Mouse (Mus musculus): Measurements from ENCODE around the gene Abtb2.

Gene Abtb2

GRCm38 (mm10) chr2:103615028-103615427 is 48.9 kb downstream of the Abtb2 start:
- no peak for DNase-seq (ENCODE audit: low read depth, low spot score)

GRCm38 (mm10) chr2:103618407-103618806 is 52.3 kb downstream of the Abtb2 start:
- no peak for DNase-seq (ENCODE audit: low read depth, low spot score)

- no peak for DNase-seq (ENCODE audit: low read depth, low spot score)
Measured at GRCm38 (mm10) chr2:103622950-103623349, 56.8 kb downstream of the Abtb2 start.

- no peak for DNase-seq (ENCODE audit: low read depth, low spot score)
Measured at GRCm38 (mm10) chr2:103625349-103625932, 59.3 kb downstream of the Abtb2 start.

GRCm38 (mm10) chr2:103627101-103627500 is 61.0 kb downstream of the Abtb2 start:
- no peak for DNase-seq (ENCODE audit: low read depth, low spot score)

GRCm38 (mm10) chr2:103629956-103630355 is 63.8 kb downstream of the Abtb2 start:
- no peak for DNase-seq (ENCODE audit: low read depth, low spot score)

GRCm38 (mm10) chr2:103631293-103631717 is 65.2 kb downstream of the Abtb2 start:
- DNase-seq (ENCODE audit: low read depth, low spot score) = no peak

- DNase-seq (ENCODE audit: low read depth, low spot score) = no peak
Measured at GRCm38 (mm10) chr2:103632136-103632925, 66.2 kb downstream of the Abtb2 start.

- DNase-seq (ENCODE audit: low read depth, low spot score) = no peak
Measured at GRCm38 (mm10) chr2:103632926-103633250, 66.8 kb downstream of the Abtb2 start.

- DNase-seq (ENCODE audit: low read depth, low spot score) = no peak
Measured at GRCm38 (mm10) chr2:103635731-103636487, 69.8 kb downstream of the Abtb2 start.

GRCm38 (mm10) chr2:103637385-103637784 is 71.3 kb downstream of the Abtb2 start:
- no peak for DNase-seq (ENCODE audit: low read depth, low spot score)

GRCm38 (mm10) chr2:103637943-103638342 is 71.8 kb downstream of the Abtb2 start:
- DNase-seq (ENCODE audit: low read depth, low spot score) = no peak

- DNase-seq (ENCODE audit: low read depth, low spot score) = no peak
Measured at GRCm38 (mm10) chr2:103639701-103640100, 73.6 kb downstream of the Abtb2 start.

GRCm38 (mm10) chr2:103640861-103641260 is 74.8 kb downstream of the Abtb2 start:
- no peak for DNase-seq (ENCODE audit: low read depth, low spot score)

GRCm38 (mm10) chr2:103643584-103644211 is 77.6 kb downstream of the Abtb2 start:
- no peak for DNase-seq (ENCODE audit: low read depth, low spot score)

- no peak for DNase-seq (ENCODE audit: low read depth, low spot score)
Measured at GRCm38 (mm10) chr2:103644418-103644817, 78.3 kb downstream of the Abtb2 start.

GRCm38 (mm10) chr2:103650314-103650879 is 84.3 kb downstream of the Abtb2 start:
- DNase-seq (ENCODE audit: low read depth, low spot score) = no peak

GRCm38 (mm10) chr2:103652121-103652520 is 86.0 kb downstream of the Abtb2 start:
- DNase-seq (ENCODE audit: low read depth, low spot score) = no peak

- no peak for DNase-seq (ENCODE audit: low read depth, low spot score)
Measured at GRCm38 (mm10) chr2:103655037-103655436, 88.9 kb downstream of the Abtb2 start.

GRCm38 (mm10) chr2:103656028-103656427 is 89.9 kb downstream of the Abtb2 start:
- DNase-seq (ENCODE audit: low read depth, low spot score) = no peak

GRCm38 (mm10) chr2:103659167-103659566 is 93.1 kb downstream of the Abtb2 start:
- no peak for DNase-seq (ENCODE audit: low read depth, low spot score)
